Mouse (Mus musculus): Measurements from ENCODE around the gene Zfp385a. TPM values are rescaled to one million over a fixed set of nuclear protein-coding genes. Genes with fewer than 3 reads are reported as not detected.

Zfp385a gene
- polyA plus RNA-seq, 1 experiment from 2014 or later = 9.1 TPM

- Histone ChIP-seq H3K9me3 (ENCODE audit: control insufficient read depth, low read length) (no peaks in the 10 kb centered on the region), H3K4me2 (ENCODE audit: low read length) (peak overlapping the region; percentile 94), H3K4me3 (ENCODE audit: control insufficient read depth in 1 of 2, insufficient read depth in 1 of 2, low read depth in 1 of 2, low read length in 2 of 2) (peak overlapping the region; percentile 56 to 72), H3K27ac (replicated peaks in 1 of 2; ENCODE audit: control insufficient read depth in 1 of 2, insufficient read depth in 1 of 2, low read depth in 2 of 2, low read length in 2 of 2) (0 out of 4 replicates have a peak overlapping the region, but pooled peaks of 1 of the 2 experiments have one; percentile 82), H3K4me1 (ENCODE audit: control insufficient read depth in 2 of 2, insufficient read depth in 2 of 2, low read length in 2 of 2) (peaks cover 19 to 32% of the 10 kb centered on the region in 2 experiments), H3K9ac (ENCODE audit: low read length) (peak overlapping the region; percentile 82), H3K27me3 (ENCODE audit: control insufficient read depth, insufficient read depth, low read length) (no peaks in the 10 kb centered on the region), H3K36me3 (ENCODE audit: control insufficient read depth, insufficient read depth, low read length) (peaks cover 15% of the 10 kb centered on the region)
- 69% methylated on average over 4 of the region's 4 CpGs for WGBS
- ATAC-seq (ENCODE audit: insufficient number of reproducible peaks, insufficient read depth, low FRiP score, low read depth) = no peak
Observed at GRCm38 (mm10) chr15:103322396-103322795, 17.5 kb downstream of the Zfp385a start.

- no peaks in the 10 kb centered on the region for H3K27me3 ChIP-seq (ENCODE audit: control insufficient read depth, insufficient read depth, low read length)
- no peak for ATAC-seq (ENCODE audit: insufficient number of reproducible peaks, insufficient read depth, low FRiP score, low read depth)
- peaks cover 21% of the 10 kb centered on the region for H3K36me3 ChIP-seq (ENCODE audit: control insufficient read depth, insufficient read depth, low read length)
- no peak overlapping the region for H3K4me2 ChIP-seq (ENCODE audit: low read length)
- H3K9ac ChIP-seq (ENCODE audit: low read length) = no peak overlapping the region
- no peak overlapping the region for H3K27ac ChIP-seq (replicated peaks in 1 of 2; ENCODE audit: control insufficient read depth in 1 of 2, insufficient read depth in 1 of 2, low read depth in 2 of 2, low read length in 2 of 2)
- no peak overlapping the region for H3K4me3 ChIP-seq (ENCODE audit: control insufficient read depth in 1 of 2, insufficient read depth in 1 of 2, low read depth in 1 of 2, low read length in 2 of 2)
- H3K4me1 ChIP-seq (ENCODE audit: control insufficient read depth in 2 of 2, insufficient read depth in 2 of 2, low read length in 2 of 2) = peaks cover 23 to 35% of the 10 kb centered on the region in 2 experiments
- 54% methylated on average over 1 of the region's 1 CpGs for WGBS
- no peaks in the 10 kb centered on the region for H3K9me3 ChIP-seq (ENCODE audit: control insufficient read depth, low read length)
Observed at GRCm38 (mm10) chr15:103321076-103321475, 18.8 kb downstream of the Zfp385a start.

- Histone ChIP-seq H3K9me3 (ENCODE audit: control insufficient read depth, low read length) (no peaks in the 10 kb centered on the region), H3K4me3 (ENCODE audit: control insufficient read depth in 1 of 2, insufficient read depth in 1 of 2, low read depth in 1 of 2, low read length in 2 of 2) (no peak overlapping the region), H3K9ac (ENCODE audit: low read length) (no peak overlapping the region), H3K36me3 (ENCODE audit: control insufficient read depth, insufficient read depth, low read length) (peaks cover 27% of the 10 kb centered on the region), H3K27ac (replicated peaks in 1 of 2; ENCODE audit: control insufficient read depth in 1 of 2, insufficient read depth in 1 of 2, low read depth in 2 of 2, low read length in 2 of 2) (peak overlapping the region in 1 of 2 experiments; percentile 57; a peak in 2 of 4 replicates), H3K4me1 (ENCODE audit: control insufficient read depth in 2 of 2, insufficient read depth in 2 of 2, low read length in 2 of 2) (peaks cover 37 to 52% of the 10 kb centered on the region in 2 experiments), H3K4me2 (ENCODE audit: low read length) (no peak overlapping the region), H3K27me3 (ENCODE audit: control insufficient read depth, insufficient read depth, low read length) (no peaks in the 10 kb centered on the region)
- no peak for ATAC-seq (ENCODE audit: insufficient number of reproducible peaks, insufficient read depth, low FRiP score, low read depth)
- 68% methylated on average over 3 of the region's 3 CpGs for WGBS
Observed at GRCm38 (mm10) chr15:103318201-103318816, 21.6 kb downstream of the Zfp385a start.

- Histone ChIP-seq H3K27me3 (ENCODE audit: control insufficient read depth, insufficient read depth, low read length) (no peaks in the 10 kb centered on the region), H3K27ac (replicated peaks in 1 of 2; ENCODE audit: control insufficient read depth in 1 of 2, insufficient read depth in 1 of 2, low read depth in 2 of 2, low read length in 2 of 2) (peak overlapping the region in 1 of 2 experiments; percentile 57; a peak in 2 of 4 replicates), H3K4me2 (ENCODE audit: low read length) (no peak overlapping the region), H3K4me3 (ENCODE audit: control insufficient read depth in 1 of 2, insufficient read depth in 1 of 2, low read depth in 1 of 2, low read length in 2 of 2) (no peak overlapping the region), H3K9ac (ENCODE audit: low read length) (no peak overlapping the region), H3K4me1 (ENCODE audit: control insufficient read depth in 2 of 2, insufficient read depth in 2 of 2, low read length in 2 of 2) (peaks cover 37 to 49% of the 10 kb centered on the region in 2 experiments), H3K36me3 (ENCODE audit: control insufficient read depth, insufficient read depth, low read length) (peaks cover 27% of the 10 kb centered on the region), H3K9me3 (ENCODE audit: control insufficient read depth, low read length) (no peaks in the 10 kb centered on the region)
- 85% methylated on average over 8 of the region's 8 CpGs for WGBS
- no peak for ATAC-seq (ENCODE audit: insufficient number of reproducible peaks, insufficient read depth, low FRiP score, low read depth)
Observed at GRCm38 (mm10) chr15:103317731-103318130, 22.2 kb downstream of the Zfp385a start.

- Histone ChIP-seq H3K36me3 (ENCODE audit: control insufficient read depth, insufficient read depth, low read length) (peaks cover 27% of the 10 kb centered on the region), H3K9ac (ENCODE audit: low read length) (no peak overlapping the region), H3K4me3 (ENCODE audit: control insufficient read depth in 1 of 2, insufficient read depth in 1 of 2, low read depth in 1 of 2, low read length in 2 of 2) (no peak overlapping the region), H3K4me2 (ENCODE audit: low read length) (no peak overlapping the region), H3K4me1 (ENCODE audit: control insufficient read depth in 2 of 2, insufficient read depth in 2 of 2, low read length in 2 of 2) (peaks cover 33 to 43% of the 10 kb centered on the region in 2 experiments), H3K9me3 (ENCODE audit: control insufficient read depth, low read length) (no peaks in the 10 kb centered on the region), H3K27me3 (ENCODE audit: control insufficient read depth, insufficient read depth, low read length) (no peaks in the 10 kb centered on the region), H3K27ac (replicated peaks in 1 of 2; ENCODE audit: control insufficient read depth in 1 of 2, insufficient read depth in 1 of 2, low read depth in 2 of 2, low read length in 2 of 2) (no peak overlapping the region)
- no peak for ATAC-seq (ENCODE audit: insufficient number of reproducible peaks, insufficient read depth, low FRiP score, low read depth)
Observed at GRCm38 (mm10) chr15:103317120-103317519, 22.8 kb downstream of the Zfp385a start.

- no peak for ATAC-seq (ENCODE audit: insufficient number of reproducible peaks, insufficient read depth, low FRiP score, low read depth)
- WGBS = 71% methylated on average over 10 of the region's 10 CpGs
- H3K36me3 ChIP-seq (ENCODE audit: control insufficient read depth, insufficient read depth, low read length) = peaks cover 27% of the 10 kb centered on the region
- H3K27me3 ChIP-seq (ENCODE audit: control insufficient read depth, insufficient read depth, low read length) = no peaks in the 10 kb centered on the region
- H3K4me3 ChIP-seq (ENCODE audit: control insufficient read depth in 1 of 2, insufficient read depth in 1 of 2, low read depth in 1 of 2, low read length in 2 of 2) = no peak overlapping the region
- peaks cover 30 to 34% of the 10 kb centered on the region in 2 experiments for H3K4me1 ChIP-seq (ENCODE audit: control insufficient read depth in 2 of 2, insufficient read depth in 2 of 2, low read length in 2 of 2)
- H3K4me2 ChIP-seq (ENCODE audit: low read length) = no peak overlapping the region
- no peak overlapping the region for H3K27ac ChIP-seq (replicated peaks in 1 of 2; ENCODE audit: control insufficient read depth in 1 of 2, insufficient read depth in 1 of 2, low read depth in 2 of 2, low read length in 2 of 2)
- no peak overlapping the region for H3K9ac ChIP-seq (ENCODE audit: low read length)
- no peaks in the 10 kb centered on the region for H3K9me3 ChIP-seq (ENCODE audit: control insufficient read depth, low read length)
Observed at GRCm38 (mm10) chr15:103315979-103316776, 23.7 kb downstream of the Zfp385a start.

GRCm38 (mm10) chr15:103315011-103315502, 24.8 kb downstream of the Zfp385a start:
- no peaks in the 10 kb centered on the region for H3K27me3 ChIP-seq (ENCODE audit: control insufficient read depth, insufficient read depth, low read length)
- H3K9ac ChIP-seq (ENCODE audit: low read length) = peak overlapping the region; percentile 58; the same call in 1 of the 2 replicates
- ATAC-seq (ENCODE audit: insufficient number of reproducible peaks, insufficient read depth, low FRiP score, low read depth) = peak; percentile 26; the same call in 1 of the 2 replicates
- H3K27ac ChIP-seq (replicated peaks in 1 of 2; ENCODE audit: control insufficient read depth in 1 of 2, insufficient read depth in 1 of 2, low read depth in 2 of 2, low read length in 2 of 2) = 0 out of 4 replicates have a peak overlapping the region, but pooled peaks of 1 of the 2 experiments have one; percentile 35
- WGBS = 5% methylated on average over 18 of the region's 18 CpGs
- H3K9me3 ChIP-seq (ENCODE audit: control insufficient read depth, low read length) = no peaks in the 10 kb centered on the region
- H3K4me3 ChIP-seq (ENCODE audit: control insufficient read depth in 1 of 2, insufficient read depth in 1 of 2, low read depth in 1 of 2, low read length in 2 of 2) = peak overlapping the region; percentile 33 to 39
- peaks cover 27% of the 10 kb centered on the region for H3K36me3 ChIP-seq (ENCODE audit: control insufficient read depth, insufficient read depth, low read length)
- H3K4me2 ChIP-seq (ENCODE audit: low read length) = peak overlapping the region; percentile 81
- H3K4me1 ChIP-seq (ENCODE audit: control insufficient read depth in 2 of 2, insufficient read depth in 2 of 2, low read length in 2 of 2) = peaks cover 26 to 31% of the 10 kb centered on the region in 2 experiments

All from heart, embryonic 14.5 days (tissue).